Mouse (Mus musculus) liver, embryonic 16.5 days (tissue): Measurements from ENCODE around the gene Frmd4a. TPM values are rescaled to one million over a fixed set of nuclear protein-coding genes. Genes with fewer than 3 reads are reported as not detected.

Source experiments
- ATAC-seq: fragments of 200-750 bp; cut with Nextera tagmentation; 2 replicates; pipeline ENCODE4 v1.8.0; 2017; ENCODE audit warnings: low read depth, mild to moderate bottlenecking, moderate number of reproducible peaks, moderate library complexity
- H3K27ac ChIP-seq: fragments of 300-500 bp; sonication (generic); 2 replicates; pipeline ENCODE4 v1.5.1; 2014; ENCODE audit warnings: mild to moderate bottlenecking, low read length
- H3K27me3 ChIP-seq: fragments of 300-500 bp; sonication (generic); 2 replicates; pipeline ENCODE4 v1.6.1; 2014; ENCODE audit warnings: low read depth, low read length, mixed read lengths; ENCODE audit not compliant: control insufficient read depth, insufficient read depth
- H3K36me3 ChIP-seq: fragments of 300-500 bp; sonication (generic); 2 replicates; pipeline ENCODE4 v1.6.1; 2014; ENCODE audit warnings: mild to moderate bottlenecking; ENCODE audit not compliant: control insufficient read depth, insufficient read depth
- H3K4me1 ChIP-seq: fragments of 300-500 bp; sonication (generic); 2 replicates; pipeline ENCODE4 v1.6.1; 2014; ENCODE audit warnings: low read depth, low read length, mixed read lengths; ENCODE audit not compliant: control insufficient read depth
- H3K4me2 ChIP-seq: fragments of 300-500 bp; sonication (generic); 2 replicates; pipeline ENCODE4 v1.6.1; 2014; ENCODE audit warnings: low read depth, low read length, mixed read lengths
- H3K4me3 ChIP-seq: fragments of 300-500 bp; sonication (generic); 2 replicates; pipeline ENCODE4 v1.5.1; 2014; ENCODE audit warnings: low read depth, mild to moderate bottlenecking, low read length
- H3K9ac ChIP-seq: fragments of 300-500 bp; sonication (generic); 2 replicates; pipeline ENCODE4 v1.6.1; 2014; ENCODE audit warnings: low read depth, low read length
- H3K9me3 ChIP-seq: fragments of 300-500 bp; sonication (generic); replicated peaks from 2 replicates; pipeline ENCODE4 v1.6.1; 2016; ENCODE audit warnings: low read length; ENCODE audit not compliant: control insufficient read depth
- WGBS: fragments of 180-500 bp; shearing (Covaris S2); extraction: QIAGEN DNeasy Blood & Tissue Kit; methylation state at CpG from one replicate; pipeline ENCODE4 v1.1.7; 2014; ENCODE audit not compliant: insufficient replicate concordance; 5-methylcytosine and 5-hydroxymethylcytosine counted together
- polyA plus RNA-seq: library from polyadenylated mRNA; unstranded; fragments of >200 nt; fragmentation: Nextera tagmentation; extraction: Ambion mirVana; gene quantifications from 2 replicates; pipeline ENCODE4 v1.2.1, GENCODE M21; 2015

Frmd4a gene
- polyA plus RNA-seq, 1 experiment from 2014 or later = 19.8 TPM

DNA sequence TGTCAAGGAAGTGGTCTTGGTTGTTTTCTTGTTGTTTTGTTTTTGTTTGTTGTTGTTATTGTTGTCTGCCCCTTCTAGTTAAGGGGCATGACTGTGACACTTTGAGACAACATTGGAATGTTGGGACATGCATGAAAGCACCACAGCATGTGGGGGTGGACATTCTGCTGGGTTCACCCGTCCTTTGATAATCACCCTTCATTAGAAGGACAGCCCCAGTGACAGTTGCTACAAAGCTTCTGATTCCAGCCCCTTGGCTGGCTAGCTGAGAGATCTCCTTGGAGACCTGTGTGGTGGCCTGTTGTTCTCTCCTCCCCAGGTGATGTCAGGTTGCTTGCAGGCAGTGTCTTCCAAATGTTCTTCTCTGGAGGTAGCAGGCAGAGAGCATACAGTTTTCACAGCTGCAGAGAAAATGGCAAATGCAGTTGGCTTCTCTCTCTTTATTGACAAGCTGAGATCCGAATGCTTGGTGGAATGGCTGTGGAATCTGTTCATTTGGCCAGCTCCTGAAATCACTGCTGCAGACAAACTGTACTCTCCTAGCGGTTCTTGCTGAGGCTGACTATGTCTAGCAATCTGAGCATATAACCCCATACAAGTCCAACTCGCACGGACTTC is 136.6 kb downstream of the Frmd4a start:
- WGBS = 47% methylated on average over 5 of the region's 5 CpGs
- Histone ChIP-seq H3K9me3 (no peaks in the 10 kb centered on the region), H3K9ac (no peak overlapping the region), H3K27me3 (peaks cover 6% of the 10 kb centered on the region), H3K4me3 (no peak overlapping the region), H3K36me3 (no peaks in the 10 kb centered on the region), H3K4me1 (no peaks in the 10 kb centered on the region; the same call in 1 of the 2 replicates), H3K4me2 (no peak overlapping the region), H3K27ac (no peak overlapping the region)
- ATAC-seq = no peak

DNA sequence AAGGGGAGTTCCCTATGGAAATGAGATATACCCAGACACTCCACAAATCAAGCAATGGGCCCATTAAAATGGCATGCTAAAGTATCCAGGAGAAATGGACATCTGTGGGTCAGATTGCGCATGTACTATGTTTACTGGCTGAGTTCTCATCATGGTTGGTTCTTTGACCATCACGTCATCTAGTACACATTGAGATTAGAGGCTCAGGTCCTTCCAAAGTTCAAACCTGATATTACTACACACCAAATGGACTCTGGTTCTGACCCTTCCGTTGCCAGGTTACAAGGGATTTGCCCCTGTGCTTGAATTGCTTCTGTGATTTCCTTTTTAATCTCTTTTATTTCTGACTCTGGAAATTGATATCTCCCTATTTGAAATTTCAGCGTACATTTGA is 137.1 kb downstream of the Frmd4a start:
- Histone ChIP-seq H3K9me3 (no peaks in the 10 kb centered on the region), H3K4me2 (no peak overlapping the region), H3K27me3 (peaks cover 6% of the 10 kb centered on the region), H3K36me3 (no peaks in the 10 kb centered on the region), H3K27ac (no peak overlapping the region), H3K4me3 (no peak overlapping the region), H3K4me1 (no peaks in the 10 kb centered on the region; the same call in 1 of the 2 replicates), H3K9ac (no peak overlapping the region)
- ATAC-seq = peak; percentile 60; the same call in 1 of the 2 replicates
- WGBS = 59% methylated on average over 4 of the region's 4 CpGs

- H3K27me3 ChIP-seq = peaks cover 6% of the 10 kb centered on the region
- no peak for ATAC-seq
- no peak overlapping the region for H3K27ac ChIP-seq
- H3K4me1 ChIP-seq = no peaks in the 10 kb centered on the region; the same call in 1 of the 2 replicates
- no peaks in the 10 kb centered on the region for H3K9me3 ChIP-seq
- no peak overlapping the region for H3K9ac ChIP-seq
- no peak overlapping the region for H3K4me2 ChIP-seq
- no peaks in the 10 kb centered on the region for H3K36me3 ChIP-seq
- no peak overlapping the region for H3K4me3 ChIP-seq
Measured at GRCm38 (mm10) chr2:4155406-4155805, 137.9 kb downstream of the Frmd4a start.

DNA sequence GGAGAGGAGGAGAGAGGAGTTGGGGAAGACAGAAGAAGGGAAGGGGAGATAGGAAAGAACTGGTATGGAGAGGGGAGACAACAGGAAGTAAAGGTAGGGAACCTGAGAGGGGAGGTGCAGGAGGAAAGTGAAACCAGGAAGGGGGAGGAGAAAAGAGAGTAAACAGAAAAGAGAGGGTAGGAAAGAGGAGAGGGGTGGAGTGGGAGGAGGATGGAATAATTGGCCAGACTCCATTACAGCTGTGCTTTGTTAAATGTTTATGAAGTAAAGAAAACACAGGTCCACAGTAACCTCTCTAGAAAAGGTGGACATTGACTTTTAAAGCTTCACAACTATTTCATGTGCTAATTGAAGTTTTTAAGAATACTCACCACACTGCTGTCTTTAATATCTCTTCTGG is 139.0 kb downstream of the Frmd4a start:
- peaks cover 6% of the 10 kb centered on the region for H3K27me3 ChIP-seq
- H3K36me3 ChIP-seq = no peaks in the 10 kb centered on the region
- H3K4me2 ChIP-seq = no peak overlapping the region
- H3K27ac ChIP-seq = no peak overlapping the region
- H3K4me3 ChIP-seq = no peak overlapping the region
- ATAC-seq = no peak
- no peaks in the 10 kb centered on the region for H3K9me3 ChIP-seq
- H3K4me1 ChIP-seq = no peaks in the 10 kb centered on the region; the same call in 1 of the 2 replicates
- H3K9ac ChIP-seq = no peak overlapping the region

DNA sequence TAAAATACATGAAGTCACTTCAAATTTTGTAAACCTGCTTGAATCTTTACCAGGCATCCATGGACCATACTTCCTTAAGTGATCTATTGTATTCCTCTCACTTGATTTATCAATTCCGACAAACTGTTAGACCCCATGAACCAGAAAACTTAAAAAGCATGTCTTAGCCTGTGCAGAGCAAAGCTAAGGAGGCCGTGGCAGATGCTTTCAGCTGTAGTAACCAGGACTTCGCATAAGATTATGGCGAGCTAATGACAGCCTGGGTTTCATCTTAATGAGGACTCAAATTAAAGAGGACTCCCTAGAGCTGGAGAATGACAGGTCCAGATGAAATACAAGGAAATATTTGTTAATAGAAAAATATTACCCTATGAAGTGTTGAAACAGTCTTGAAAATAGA is 139.9 kb downstream of the Frmd4a start:
- no peaks in the 10 kb centered on the region; the same call in 1 of the 2 replicates for H3K4me1 ChIP-seq
- peaks cover 6% of the 10 kb centered on the region for H3K27me3 ChIP-seq
- 61% methylated on average over 4 of the region's 4 CpGs for WGBS
- no peak for ATAC-seq
- H3K4me3 ChIP-seq = no peak overlapping the region
- H3K36me3 ChIP-seq = no peaks in the 10 kb centered on the region
- no peak overlapping the region for H3K9ac ChIP-seq
- no peak overlapping the region for H3K27ac ChIP-seq
- H3K9me3 ChIP-seq = no peaks in the 10 kb centered on the region
- no peak overlapping the region for H3K4me2 ChIP-seq

- no peak overlapping the region for H3K9ac ChIP-seq
- no peaks in the 10 kb centered on the region for H3K4me1 ChIP-seq
Measured at GRCm38 (mm10) chr2:4159574-4160203, 142.2 kb downstream of the Frmd4a start.

GRCm38 (mm10) chr2:4166191-4166590 is 148.7 kb downstream of the Frmd4a start:
- 26% methylated on average over 2 of the region's 2 CpGs for WGBS
- H3K27me3 ChIP-seq = no peaks in the 10 kb centered on the region
- H3K9me3 ChIP-seq = no peaks in the 10 kb centered on the region
- no peak overlapping the region for H3K27ac ChIP-seq
- no peaks in the 10 kb centered on the region for H3K36me3 ChIP-seq
- no peak overlapping the region for H3K4me2 ChIP-seq
- no peak overlapping the region for H3K4me3 ChIP-seq
- H3K9ac ChIP-seq = no peak overlapping the region
- no peak for ATAC-seq
- no peaks in the 10 kb centered on the region for H3K4me1 ChIP-seq

More at GRCm38 (mm10) chr2:4159574-4160203, 142.2 kb downstream of the Frmd4a start:
- Histone ChIP-seq H3K36me3 (no peaks in the 10 kb centered on the region), H3K27me3 (no peaks in the 10 kb centered on the region), H3K9me3 (no peaks in the 10 kb centered on the region), H3K27ac (no peak overlapping the region), H3K4me2 (no peak overlapping the region), H3K4me3 (no peak overlapping the region)
- ATAC-seq = no peak
- 63% methylated on average over 15 of the region's 15 CpGs for WGBS

- H3K27ac ChIP-seq = no peak overlapping the region
- ATAC-seq = no peak
- H3K4me3 ChIP-seq = no peak overlapping the region
- no peaks in the 10 kb centered on the region for H3K36me3 ChIP-seq
- H3K27me3 ChIP-seq = no peaks in the 10 kb centered on the region
- H3K9ac ChIP-seq = no peak overlapping the region
- H3K4me2 ChIP-seq = no peak overlapping the region
- no peaks in the 10 kb centered on the region for H3K9me3 ChIP-seq
- no peaks in the 10 kb centered on the region for H3K4me1 ChIP-seq
- 67% methylated on average over 6 of the region's 6 CpGs for WGBS
Measured at GRCm38 (mm10) chr2:4167131-4167530, 149.6 kb downstream of the Frmd4a start.

DNA sequence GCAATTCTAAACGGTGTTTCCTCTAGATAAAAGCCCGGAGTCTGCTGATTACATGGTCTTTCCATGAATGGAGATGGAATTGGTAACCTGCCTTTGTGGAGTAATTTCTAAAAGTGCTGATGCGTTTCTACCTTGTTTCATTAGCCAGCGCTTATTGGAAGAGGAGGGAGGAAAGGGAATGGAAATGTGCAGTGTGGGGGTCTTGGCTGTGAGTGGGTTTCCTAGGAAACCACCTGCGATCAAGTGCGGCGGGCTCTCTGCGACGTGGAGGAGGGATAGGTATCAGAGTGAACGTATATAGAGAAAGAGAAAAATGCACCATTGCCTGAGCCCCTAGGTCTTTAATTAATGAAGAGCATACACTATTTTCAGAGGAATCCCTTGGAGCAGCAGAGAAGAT is 152.2 kb downstream of the Frmd4a start:
- no peaks in the 10 kb centered on the region for H3K4me1 ChIP-seq
- H3K36me3 ChIP-seq = no peaks in the 10 kb centered on the region
- 65% methylated on average over 10 of the region's 10 CpGs for WGBS
- no peak overlapping the region for H3K9ac ChIP-seq
- no peaks in the 10 kb centered on the region for H3K9me3 ChIP-seq
- no peak overlapping the region for H3K4me3 ChIP-seq
- no peak overlapping the region for H3K27ac ChIP-seq
- no peak for ATAC-seq
- H3K27me3 ChIP-seq = no peaks in the 10 kb centered on the region
- H3K4me2 ChIP-seq = no peak overlapping the region
